Mouse (Mus musculus) CH12.LX (cell line): ENCODE data around the gene Tcte1.

Experiments
- BHLHE40 ChIP-seq: IDR thresholded peaks from 2 replicates; pipeline ENCODE4 v1.6.1; 2011; ENCODE audit warnings: mild to moderate bottlenecking, low read depth, low read length, improper control_type of control experiment
- CHD1 ChIP-seq: IDR thresholded peaks from 2 replicates; pipeline ENCODE4 v1.6.1; 2012; ENCODE audit warnings: low read depth, low read length, improper control_type of control experiment, inconsistent platforms
- CTCF ChIP-seq, 2 experiments: IDR thresholded peaks in 1 of 2; conservative IDR thresholded peaks in 1 of 2; 2 replicates each; pipeline ENCODE4 v1.5.1; 2011 to 2012; ENCODE audit warnings: low read depth in 2 of 2, low read length in 2 of 2, improper control_type of control experiment in 1 of 2, inconsistent platforms in 1 of 2, mild to moderate bottlenecking in 1 of 2, moderate library complexity in 1 of 2
- ELF1 ChIP-seq: IDR thresholded peaks from 2 replicates; pipeline ENCODE4 v1.6.1; 2014; ENCODE audit warnings: low read depth, mild to moderate bottlenecking, inconsistent platforms, low read length, improper control_type of control experiment
- EP300 ChIP-seq: IDR thresholded peaks from 2 replicates; pipeline ENCODE4 v1.6.1; 2011; ENCODE audit warnings: low read length, improper control_type of control experiment
- HCFC1 ChIP-seq: IDR thresholded peaks from 2 replicates; pipeline ENCODE4 v1.6.1; 2012; ENCODE audit warnings: low read depth, mild to moderate bottlenecking, inconsistent platforms, low read length, improper control_type of control experiment
- MEF2A ChIP-seq: IDR thresholded peaks from 2 replicates; pipeline ENCODE4 v1.6.1; 2014; ENCODE audit warnings: low read depth, mild to moderate bottlenecking, inconsistent platforms, low read length, improper control_type of control experiment, borderline replicate concordance
- POLR2A ChIP-seq: IDR thresholded peaks from 2 replicates; pipeline ENCODE4 v1.6.1; 2011; ENCODE audit warnings: low read depth, mild to moderate bottlenecking, improper control_type of control experiment, low read length
- RCOR1 ChIP-seq: conservative IDR thresholded peaks from 2 replicates; pipeline ENCODE4 v1.6.1; 2012; ENCODE audit warnings: low read depth, mild to moderate bottlenecking, inconsistent platforms, low read length, improper control_type of control experiment
- TBP ChIP-seq: conservative IDR thresholded peaks from 2 replicates; pipeline ENCODE4 v1.6.1; 2011; ENCODE audit warnings: low read depth, low read length, improper control_type of control experiment
- TCF12 ChIP-seq: IDR thresholded peaks from 2 replicates; pipeline ENCODE4 v1.6.1; 2014; ENCODE audit warnings: low read depth, mild to moderate bottlenecking, inconsistent platforms, low read length, improper control_type of control experiment
- USF1 ChIP-seq: IDR thresholded peaks from 2 replicates; pipeline ENCODE4 v1.6.1; 2014; ENCODE audit warnings: low read depth, mild to moderate bottlenecking, inconsistent platforms, low read length, improper control_type of control experiment
- ZMIZ1 ChIP-seq: IDR thresholded peaks from 2 replicates; pipeline ENCODE4 v1.6.1; 2012; ENCODE audit warnings: low read depth, mild to moderate bottlenecking, inconsistent platforms, low read length, improper control_type of control experiment
- ZNF384 ChIP-seq: IDR thresholded peaks from 2 replicates; pipeline ENCODE4 v1.6.1; 2012; ENCODE audit warnings: low read depth, low read length, improper control_type of control experiment, inconsistent platforms

DNA sequence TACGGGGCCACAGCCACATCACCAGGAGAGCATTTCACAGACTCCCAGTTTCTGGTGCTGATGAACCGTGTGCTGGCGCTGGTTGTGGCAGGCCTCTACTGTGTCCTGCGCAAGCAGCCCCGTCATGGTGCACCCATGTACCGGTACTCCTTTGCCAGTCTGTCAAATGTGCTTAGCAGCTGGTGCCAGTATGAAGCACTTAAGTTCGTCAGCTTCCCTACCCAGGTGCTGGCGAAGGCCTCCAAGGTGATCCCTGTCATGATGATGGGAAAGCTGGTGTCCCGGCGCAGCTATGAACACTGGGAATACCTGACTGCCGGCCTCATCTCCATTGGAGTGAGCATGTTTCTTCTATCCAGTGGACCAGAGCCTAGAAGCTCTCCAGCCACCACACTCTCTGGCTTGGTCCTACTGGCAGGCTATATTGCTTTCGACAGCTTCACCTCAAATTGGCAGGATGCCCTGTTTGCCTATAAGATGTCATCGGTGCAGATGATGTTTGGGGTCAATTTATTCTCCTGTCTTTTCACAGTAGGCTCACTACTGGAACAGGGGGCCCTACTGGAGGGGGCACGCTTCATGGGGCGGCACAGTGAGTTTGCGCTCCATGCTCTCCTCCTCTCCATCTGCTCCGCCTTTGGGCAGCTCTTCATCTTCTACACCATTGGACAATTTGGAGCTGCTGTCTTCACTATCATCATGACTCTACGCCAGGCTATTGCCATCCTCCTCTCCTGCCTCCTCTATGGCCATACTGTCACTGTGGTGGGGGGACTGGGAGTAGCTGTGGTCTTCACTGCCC lies 43.3 kb downstream of the Tcte1 start:
- no peak for TF ChIP-seq CTCF (conservative IDR thresholded peaks at IDR 0.05 in 1 of 2, IDR thresholded peaks at IDR 0.05 in 1 of 2; ENCODE audit: low read depth in 2 of 2, low read length in 2 of 2)
- no peak for TF ChIP-seq HCFC1
- no peak for TF ChIP-seq BHLHE40
- no peak for TF ChIP-seq EP300
- TF ChIP-seq MEF2A: no peak
- TF ChIP-seq ZMIZ1: peak; percentile 45; the same call in 1 of the 2 replicates
- no peak for TF ChIP-seq ZNF384
- TF ChIP-seq ELF1: peak; percentile 42; the same call in 1 of the 2 replicates
- no peak for TF ChIP-seq USF1
- peak; percentile 68; the same call in 1 of the 2 replicates for TF ChIP-seq RCOR1
- TF ChIP-seq TBP: no peak
- no peak for TF ChIP-seq CHD1
- TF ChIP-seq TCF12: no peak
- peak; percentile 13; the same call in 1 of the 2 replicates for TF ChIP-seq POLR2A
